Mouse (Mus musculus) left cerebral cortex, postnatal 10 days (tissue): Measurements from ENCODE around the gene Gmnn. TPM values are rescaled to one million over a fixed set of nuclear protein-coding genes. Genes with fewer than 3 reads are reported as not detected.
A peak's percentile ranks its signal among the peaks of the same experiment; 100 is the strongest.

Experiments
- DNase-seq, 2 experiments: peaks; one replicate each; pipeline ENCODE4 v3.0.0; 2021 to 2022; ENCODE audit warnings: low spot score in 2 of 2, mixed read lengths in 1 of 2; ENCODE audit errors: extremely low spot score in 1 of 2
- intact Hi-C: fragments of 180-260 bp; cut with DNase I; formaldehyde crosslinking; loops from one replicate; pipeline ENCODE4 v1.15.1; 2025
- total RNA-seq, 2 experiments: library from RNA; stranded (reverse); gene quantifications; 2 replicates each; pipeline ENCODE4 v1.2.3; 2021

Gene Gmnn
- total RNA-seq, 2 experiments from 2014 or later, result 3.8 to 4.0 TPM

- intact Hi-C loops, result no loop called here
- no peak for DNase-seq
Observed at GRCm38 (mm10) chr13:24715601-24716000, 46.1 kb downstream of the Gmnn start.

- DNase-seq, result no peak
- intact Hi-C loops, result no loop called here
Observed at GRCm38 (mm10) chr13:24714360-24714885, 47.3 kb downstream of the Gmnn start.

GRCm38 (mm10) chr13:24713434-24714000, 48.2 kb downstream of the Gmnn start:
- intact Hi-C loops, result no loop called here
- peak; percentile 82 to 90 for DNase-seq

GRCm38 (mm10) chr13:24712581-24713130, 49.1 kb downstream of the Gmnn start:
- intact Hi-C loops, result no loop called here

GRCm38 (mm10) chr13:24710968-24711367, 50.8 kb downstream of the Gmnn start:
- peak in 1 of 2 experiments; percentile 34 for DNase-seq
- intact Hi-C loops, result no loop called here

More at GRCm38 (mm10) chr13:24712581-24713130, 49.1 kb downstream of the Gmnn start:
- no peak for DNase-seq

GRCm38 (mm10) chr13:24709656-24710396, 51.9 kb downstream of the Gmnn start:
- intact Hi-C loops, result no loop called here
- DNase-seq, result no peak

- intact Hi-C loops, result no loop called here
- DNase-seq, result no peak
Observed at GRCm38 (mm10) chr13:24702128-24702527, 59.6 kb downstream of the Gmnn start.

Other genes starting within 250 kb of the Gmnn start
- 10 to 100 TPM; 69.2 to 71.9 TPM for gene Ripor2, start 179.7 kb downstream of the Gmnn start, total RNA-seq
- not detected for gene Armh2, start 20.7 kb downstream of the Gmnn start, total RNA-seq
- gene BC005537, start 39.7 kb upstream of the Gmnn start, total RNA-seq, result 100 to 1,000 TPM; 224 TPM
- gene Acot13, start 69.6 kb upstream of the Gmnn start, total RNA-seq, result 10 to 100 TPM; 42.0 to 49.5 TPM
- 10 to 100 TPM; 21.5 to 22.4 TPM for gene Tdp2, start 69.8 kb upstream of the Gmnn start, total RNA-seq
- 10 to 100 TPM; 30.4 to 33.3 TPM for gene D130043K22Rik, start 83.2 kb upstream of the Gmnn start, total RNA-seq
- 10 to 100 TPM; 67.4 to 67.6 TPM for gene Aldh5a1, start 175.7 kb upstream of the Gmnn start, total RNA-seq
- 10 to 100 TPM in 1 of 2 experiments, 1 to 10 TPM in 1; 7.8 to 11.8 TPM for gene Gpld1, start 181.2 kb upstream of the Gmnn start, total RNA-seq